Mouse (Mus musculus): ENCODE results near the gene Pex11b. TPM values are rescaled to one million over a fixed set of nuclear protein-coding genes. Genes with fewer than 3 reads are reported as not detected.

The Pex11b gene
- polyA plus RNA-seq (2012), result 0.04 and 0.24 TPM in 2 replicates

DNA sequence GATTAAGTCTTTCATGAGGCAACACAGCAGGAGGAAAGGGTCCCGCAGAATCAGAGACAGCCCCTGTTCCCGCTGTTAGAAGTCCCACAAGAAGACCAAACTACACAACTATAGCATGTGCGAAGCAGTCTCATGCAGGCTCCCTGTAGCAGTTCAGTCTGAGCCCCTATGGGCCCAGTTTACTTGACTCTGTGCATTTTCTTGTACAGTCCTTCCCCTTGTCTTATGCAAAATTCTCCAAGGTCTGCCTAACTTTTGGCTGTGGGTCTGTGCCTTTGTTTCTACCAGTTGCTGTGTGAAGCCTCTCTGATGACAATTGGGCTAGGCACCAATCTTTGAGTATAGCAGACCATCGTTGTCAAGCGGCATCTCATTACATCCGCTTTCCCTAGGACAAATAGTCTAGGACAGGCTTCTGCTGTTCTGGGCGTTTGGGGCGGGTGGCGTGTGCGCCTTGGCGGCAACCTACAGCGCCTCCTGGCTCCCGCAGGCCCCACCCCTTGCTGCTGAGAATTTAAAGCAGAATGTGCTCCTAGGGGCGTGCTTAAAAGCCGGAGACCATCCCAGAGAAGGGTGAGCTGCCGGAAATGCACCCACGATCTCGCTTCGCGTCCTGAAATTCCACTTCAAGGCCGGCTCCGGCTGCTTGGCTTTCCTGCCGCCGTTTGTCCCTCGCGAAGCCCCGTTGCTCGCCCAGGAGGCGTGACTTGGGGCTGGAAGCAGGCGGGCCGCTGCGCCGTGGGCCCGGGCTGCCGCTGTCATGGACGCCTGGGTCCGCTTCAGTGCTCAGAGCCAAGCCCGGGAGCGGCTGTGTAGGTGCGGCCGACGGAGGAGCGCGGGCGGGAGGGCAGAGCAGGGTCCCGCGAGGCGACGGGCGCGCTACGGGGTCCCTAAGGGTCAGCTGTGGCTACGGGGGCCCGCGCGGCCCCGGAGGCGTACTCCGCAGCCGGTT is at the start of gene Pex11b, which contains the start of gene Gm42957:
Pex11b (plus strand) TSS at position 449 of the 952 bp plus-strand sequence.
Gm42957 (plus strand) TSS at position 547 of the 952 bp plus-strand sequence.
- H3K9me3 ChIP-seq (ENCODE audit: control insufficient read depth, low read length), result no peaks in the 10 kb centered on the region
- H3K36me3 ChIP-seq (ENCODE audit: control insufficient read depth), result peaks cover 59% of the 10 kb centered on the region
- no peaks in the 10 kb centered on the region for H3K27me3 ChIP-seq (ENCODE audit: control insufficient read depth)
- no peak for TF ChIP-seq GATA1 (IDR thresholded peaks at IDR 0.05; ENCODE audit: low read length)
- no peak for TF ChIP-seq TAL1 (IDR thresholded peaks at IDR 0.05; ENCODE audit: low read length)
- peak within 1 kb of the TSS; percentile 83 for H3K4me3 ChIP-seq (replicated peaks)
- peaks cover 54% of the 10 kb centered on the region for H3K4me1 ChIP-seq (ENCODE audit: control insufficient read depth)

DNA sequence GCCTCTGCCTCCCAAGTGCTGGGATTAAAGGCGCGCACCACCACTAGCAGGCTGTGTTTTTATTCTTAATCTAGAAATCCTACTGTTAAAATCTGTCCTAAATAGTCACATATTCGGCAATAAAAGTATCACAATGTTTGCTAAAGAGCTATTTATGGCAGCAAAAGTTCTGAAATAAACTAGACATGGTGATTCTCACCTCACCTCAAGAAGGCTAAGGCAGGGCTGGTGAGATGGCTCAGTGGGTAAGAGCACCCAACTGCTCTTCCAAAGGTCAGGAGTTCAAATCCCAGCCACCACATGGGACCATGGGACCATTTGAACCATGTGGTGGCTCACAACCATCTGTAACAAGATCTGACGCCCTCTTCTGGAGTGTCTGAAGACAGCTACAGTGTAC is 44.5 kb upstream of the Pex11b start:
- TF ChIP-seq GATA1 (IDR thresholded peaks at IDR 0.05; ENCODE audit: low read length) (no peak), TAL1 (IDR thresholded peaks at IDR 0.05; ENCODE audit: low read length) (no peak)
- no peak overlapping the region for H3K4me3 ChIP-seq (replicated peaks)
- H3K27me3 ChIP-seq (ENCODE audit: control insufficient read depth), result peaks cover 10% of the 10 kb centered on the region
- H3K36me3 ChIP-seq (ENCODE audit: control insufficient read depth), result peaks cover 5% of the 10 kb centered on the region
- H3K4me1 ChIP-seq (ENCODE audit: control insufficient read depth), result peaks cover 22% of the 10 kb centered on the region
- peaks cover 6% of the 10 kb centered on the region for H3K9me3 ChIP-seq (ENCODE audit: control insufficient read depth, low read length)

DNA sequence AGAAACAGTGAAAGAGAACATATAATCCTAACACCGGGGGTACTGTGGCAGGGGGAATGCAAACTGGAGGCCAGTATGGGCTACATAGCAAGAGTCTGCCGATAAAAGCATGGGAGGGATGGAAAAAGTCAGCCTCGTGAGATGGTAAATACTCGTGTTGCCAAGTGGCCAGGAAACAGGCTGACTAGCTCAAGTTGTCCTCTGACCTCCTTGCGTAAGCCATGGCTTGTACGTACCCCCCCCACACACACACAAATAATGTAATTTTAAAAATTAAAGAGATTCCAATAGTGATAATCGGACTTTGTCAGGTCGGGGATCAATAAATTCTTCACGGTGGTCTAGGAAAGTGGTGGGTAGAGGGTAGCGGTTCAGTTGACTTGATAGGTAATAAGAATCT is 41.8 kb upstream of the Pex11b start:
- peak overlapping the region; percentile 87 for H3K4me3 ChIP-seq (replicated peaks)
- peaks cover 33% of the 10 kb centered on the region for H3K4me1 ChIP-seq (ENCODE audit: control insufficient read depth)

DNA sequence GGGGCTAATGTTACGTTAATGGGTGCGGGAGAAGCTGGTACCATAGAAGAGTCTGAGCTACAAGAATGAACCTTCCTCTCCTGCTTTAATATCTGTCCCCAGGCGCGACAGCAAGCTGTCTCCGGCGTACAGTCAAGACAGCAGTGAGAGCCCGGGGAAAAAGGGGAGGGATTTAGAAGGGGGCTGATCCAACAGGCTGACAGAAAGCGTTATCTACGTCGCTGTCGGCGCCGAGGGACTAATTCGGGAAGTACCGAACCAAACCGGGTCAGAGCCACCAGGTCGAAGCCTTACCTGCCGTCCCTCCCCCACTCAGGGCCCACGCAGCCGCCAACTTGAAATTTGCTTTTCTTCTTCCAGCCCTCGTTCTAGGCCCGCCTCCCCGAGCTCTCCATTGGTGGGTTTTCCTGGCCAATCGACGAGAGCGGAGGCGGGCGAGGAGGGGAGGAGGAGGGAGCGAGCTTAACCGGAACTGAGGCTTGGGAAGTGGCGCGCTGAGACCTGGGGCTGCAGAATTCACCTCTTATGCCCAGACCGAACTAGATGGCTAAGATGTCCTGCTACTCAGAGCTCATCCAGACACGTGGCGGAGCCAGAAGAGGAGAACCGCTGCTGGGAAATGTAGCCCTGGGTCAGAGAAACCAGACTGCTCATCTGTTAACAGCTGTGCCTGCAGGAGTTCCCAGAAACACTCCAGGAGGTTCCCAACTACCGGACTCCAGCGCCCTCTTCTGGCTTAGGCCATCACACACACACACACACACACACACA is 41.2 kb upstream of the Pex11b start, which contains the start of gene Polr3gl:
Polr3gl (minus strand) TSS at position 392 of the 771 bp plus-strand sequence.
- peak within 1 kb of the TSS; percentile 87 for H3K4me3 ChIP-seq (replicated peaks)
- peaks cover 44% of the 10 kb centered on the region for H3K27me3 ChIP-seq (ENCODE audit: control insufficient read depth)
- peaks cover 33% of the 10 kb centered on the region for H3K4me1 ChIP-seq (ENCODE audit: control insufficient read depth)
- no peak for TF ChIP-seq GATA1 (IDR thresholded peaks at IDR 0.05; ENCODE audit: low read length)
- TF ChIP-seq TAL1 (IDR thresholded peaks at IDR 0.05; ENCODE audit: low read length), result no peak
- H3K9me3 ChIP-seq (ENCODE audit: control insufficient read depth, low read length), result peaks cover 14% of the 10 kb centered on the region
- peaks cover 3% of the 10 kb centered on the region for H3K36me3 ChIP-seq (ENCODE audit: control insufficient read depth)

More for the DNA sequence above, 41.8 kb upstream of the Pex11b start:
- H3K36me3 ChIP-seq (ENCODE audit: control insufficient read depth), result peaks cover 3% of the 10 kb centered on the region
- H3K9me3 ChIP-seq (ENCODE audit: control insufficient read depth, low read length), result peaks cover 10% of the 10 kb centered on the region
- TF ChIP-seq TAL1 (IDR thresholded peaks at IDR 0.05; ENCODE audit: low read length) (no peak), GATA1 (IDR thresholded peaks at IDR 0.05; ENCODE audit: low read length) (no peak)
- peaks cover 38% of the 10 kb centered on the region for H3K27me3 ChIP-seq (ENCODE audit: control insufficient read depth)

DNA sequence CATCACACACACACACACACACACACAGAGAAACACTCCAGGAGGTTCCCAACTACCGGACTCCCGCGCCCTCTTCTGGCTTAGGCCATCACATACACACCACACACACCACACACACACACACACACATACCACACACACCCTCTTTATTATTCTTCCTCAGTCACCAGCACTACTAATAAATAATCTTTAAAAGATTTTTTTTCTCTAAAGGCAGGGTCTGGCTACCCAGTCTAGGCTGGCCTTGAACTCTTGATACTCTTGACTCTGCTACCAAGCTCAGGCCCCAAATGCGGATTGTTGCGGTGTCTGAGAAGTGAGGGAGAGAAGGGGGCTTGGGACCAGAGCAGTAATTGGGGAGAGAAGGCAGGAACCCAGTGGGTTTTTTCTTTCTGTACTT is 40.3 kb upstream of the Pex11b start:
- Histone ChIP-seq H3K27me3 (ENCODE audit: control insufficient read depth) (peaks cover 52% of the 10 kb centered on the region), H3K4me3 (replicated peaks) (no peak overlapping the region), H3K9me3 (ENCODE audit: control insufficient read depth, low read length) (peaks cover 16% of the 10 kb centered on the region), H3K4me1 (ENCODE audit: control insufficient read depth) (peaks cover 33% of the 10 kb centered on the region), H3K36me3 (ENCODE audit: control insufficient read depth) (peaks cover 3% of the 10 kb centered on the region)
- TF ChIP-seq GATA1 (IDR thresholded peaks at IDR 0.05; ENCODE audit: low read length), result no peak
- no peak for TF ChIP-seq TAL1 (IDR thresholded peaks at IDR 0.05; ENCODE audit: low read length)

DNA sequence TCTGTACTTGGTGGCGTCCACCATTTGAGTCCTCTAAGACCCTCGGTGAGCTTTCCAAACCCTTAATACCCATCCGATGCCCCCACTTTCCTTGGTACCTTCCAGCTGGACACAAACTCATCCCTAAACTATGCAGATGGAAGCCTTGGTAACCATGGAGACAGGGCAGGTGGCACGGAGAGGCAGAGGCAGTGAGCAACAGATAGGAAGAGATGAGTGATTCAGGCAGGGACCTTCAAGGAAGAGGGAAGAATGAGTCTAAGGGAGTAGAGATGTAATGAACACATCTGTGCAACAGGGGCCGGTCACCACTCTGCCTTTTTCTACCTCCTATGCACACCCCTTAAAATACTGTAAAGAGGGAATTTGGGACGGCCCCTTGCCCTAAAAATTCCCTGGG is 39.5 kb upstream of the Pex11b start:
- Histone ChIP-seq H3K36me3 (ENCODE audit: control insufficient read depth) (no peaks in the 10 kb centered on the region), H3K9me3 (ENCODE audit: control insufficient read depth, low read length) (peaks cover 16% of the 10 kb centered on the region), H3K4me3 (replicated peaks) (no peak overlapping the region), H3K27me3 (ENCODE audit: control insufficient read depth) (peaks cover 60% of the 10 kb centered on the region), H3K4me1 (ENCODE audit: control insufficient read depth) (peaks cover 35% of the 10 kb centered on the region)
- TF ChIP-seq GATA1 (IDR thresholded peaks at IDR 0.05; ENCODE audit: low read length), result no peak
- TF ChIP-seq TAL1 (IDR thresholded peaks at IDR 0.05; ENCODE audit: low read length), result no peak

DNA sequence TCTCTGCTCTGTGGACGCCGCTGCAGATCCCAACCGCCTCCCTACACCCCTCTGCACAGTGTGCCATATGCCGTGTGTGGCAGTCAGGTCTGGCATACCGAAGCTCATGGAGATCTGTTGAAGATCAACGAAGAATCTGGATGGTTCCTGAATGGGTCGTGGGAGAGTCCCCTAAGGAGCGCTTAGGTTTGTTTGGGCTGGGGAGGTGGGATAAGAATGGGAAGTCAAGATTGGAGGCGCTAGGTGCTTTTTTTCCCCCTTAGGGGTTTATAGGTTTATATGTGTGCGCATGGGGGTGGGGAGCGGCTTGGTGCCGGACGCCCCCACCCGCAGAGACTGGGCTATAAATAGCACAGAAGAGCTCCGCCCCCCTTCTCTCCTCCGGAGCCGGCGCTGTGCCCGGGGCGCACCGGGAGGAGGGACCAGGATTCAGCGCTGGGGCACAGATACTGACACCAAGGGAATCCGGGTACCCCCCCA is 38.9 kb upstream of the Pex11b start, which contains the start of gene Ankrd34a:
Ankrd34a (plus strand) TSS at position 409 of the 480 bp plus-strand sequence.
- H3K4me3 ChIP-seq (replicated peaks), result peak within 1 kb of the TSS; percentile 29
- H3K36me3 ChIP-seq (ENCODE audit: control insufficient read depth), result no peaks in the 10 kb centered on the region
- no peak for TF ChIP-seq GATA1 (IDR thresholded peaks at IDR 0.05; ENCODE audit: low read length)
- TF ChIP-seq TAL1 (IDR thresholded peaks at IDR 0.05; ENCODE audit: low read length), result no peak
- H3K9me3 ChIP-seq (ENCODE audit: control insufficient read depth, low read length), result peaks cover 16% of the 10 kb centered on the region
- H3K27me3 ChIP-seq (ENCODE audit: control insufficient read depth), result peaks cover 67% of the 10 kb centered on the region
- peaks cover 40% of the 10 kb centered on the region for H3K4me1 ChIP-seq (ENCODE audit: control insufficient read depth)

DNA sequence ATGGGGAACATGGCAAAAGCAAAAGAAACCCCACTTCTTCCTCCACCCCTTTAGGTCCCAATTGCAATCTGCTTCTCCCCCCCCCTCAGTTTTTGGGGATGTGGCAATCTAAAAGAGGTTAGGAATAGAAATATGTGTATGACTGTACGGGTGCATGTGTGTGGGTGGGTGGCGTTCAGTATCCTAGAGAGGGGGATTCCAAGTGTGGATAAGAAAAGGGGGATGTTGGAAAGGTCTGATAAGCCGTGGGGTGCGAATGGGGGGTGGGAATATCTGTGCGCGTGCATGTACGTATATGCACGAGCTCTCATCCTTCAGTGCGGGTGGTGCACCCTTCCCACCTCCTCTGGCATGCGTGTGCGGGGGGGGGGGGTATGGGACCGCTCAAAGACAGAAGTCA is 38.3 kb upstream of the Pex11b start:
- Histone ChIP-seq H3K4me1 (ENCODE audit: control insufficient read depth) (peaks cover 40% of the 10 kb centered on the region), H3K9me3 (ENCODE audit: control insufficient read depth, low read length) (peaks cover 16% of the 10 kb centered on the region), H3K4me3 (replicated peaks) (no peak overlapping the region), H3K36me3 (ENCODE audit: control insufficient read depth) (no peaks in the 10 kb centered on the region), H3K27me3 (ENCODE audit: control insufficient read depth) (peaks cover 72% of the 10 kb centered on the region)
- TF ChIP-seq GATA1 (IDR thresholded peaks at IDR 0.05; ENCODE audit: low read length), result no peak
- TF ChIP-seq TAL1 (IDR thresholded peaks at IDR 0.05; ENCODE audit: low read length), result no peak
